Mouse (Mus musculus) testis, adult 2 months (tissue): ENCODE measurements around the gene Gm20425. TPM values are rescaled to one million over a fixed set of nuclear protein-coding genes. Genes with fewer than 3 reads are reported as not detected.

Experiments used
- H3K27ac ChIP-seq: fragments of 200-500 bp; 2 replicates; pipeline ENCODE4 v1.5.1; 2012; ENCODE audit warnings: low read depth, low read length; ENCODE audit not compliant: control insufficient read depth, insufficient read depth
- H3K27me3 ChIP-seq: fragments of 200-500 bp; 2 replicates; pipeline ENCODE4 v1.6.1; 2012; ENCODE audit warnings: mild to moderate bottlenecking, low read length, moderate library complexity; ENCODE audit not compliant: control insufficient read depth, insufficient read depth
- H3K36me3 ChIP-seq: fragments of 200-500 bp; 2 replicates; pipeline ENCODE4 v1.6.1; 2012; ENCODE audit warnings: mild to moderate bottlenecking, low read length; ENCODE audit not compliant: control insufficient read depth, insufficient read depth
- H3K4me1 ChIP-seq: fragments of 200-500 bp; 2 replicates; pipeline ENCODE4 v1.6.1; 2012; ENCODE audit warnings: low read length; ENCODE audit not compliant: control insufficient read depth, insufficient read depth
- H3K4me3 ChIP-seq: fragments of 200-500 bp; 2 replicates; pipeline ENCODE4 v1.5.1; 2012; ENCODE audit warnings: low read depth, mild to moderate bottlenecking, low read length, moderate library complexity, mixed read lengths; ENCODE audit not compliant: control insufficient read depth
- CTCF ChIP-seq: fragments of 200-500 bp; IDR thresholded peaks from 2 replicates; pipeline ENCODE4 v1.5.1; 2012; ENCODE audit warnings: low read depth, mild to moderate bottlenecking, inconsistent platforms, low read length, moderate library complexity; ENCODE audit not compliant: control insufficient read depth, insufficient read depth, insufficient replicate concordance
- POLR2A ChIP-seq: fragments of 200-500 bp; IDR thresholded peaks from 2 replicates; pipeline ENCODE4 v1.6.1; 2012; ENCODE audit warnings: low read depth, mild to moderate bottlenecking, inconsistent platforms, low read length, moderate library complexity; ENCODE audit not compliant: control insufficient read depth
- polyA plus RNA-seq: library from polyadenylated mRNA; depleted of rRNA; stranded (reverse); fragments of >200 nt; gene quantifications from 2 replicates; pipeline ENCODE4 v1.2.3, GENCODE M21; 2012; rRNA removed

Gm20425 gene
- polyA plus RNA-seq, result 2.8 and 4.7 TPM in 2 replicates

- peak within 1 kb of the TSS; percentile 21; the same call in 1 of the 2 replicates for H3K4me3 ChIP-seq
- H3K36me3 ChIP-seq, result no peaks in the 10 kb centered on the region
- peaks cover 5% of the 10 kb centered on the region for H3K4me1 ChIP-seq
- TF ChIP-seq CTCF (no peak), POLR2A (no peak)
- no peaks in the 10 kb centered on the region for H3K27me3 ChIP-seq
- H3K27ac ChIP-seq, result peak within 1 kb of the TSS; percentile 41
These were observed at the start of gene Gm20425, which contains the start of gene Trf for GRCm38 (mm10) chr9:103230151-103230951. Gene Gm20425 (minus strand): TSS chr9:103230307. Gene Trf (minus strand): TSS chr9:103230444.

GRCm38 (mm10) chr9:103276876-103277275 is 46.8 kb upstream of the Gm20425 start:
- no peaks in the 10 kb centered on the region for H3K36me3 ChIP-seq
- TF ChIP-seq POLR2A (no peak), CTCF (no peak)
- H3K27ac ChIP-seq, result no peak overlapping the region

GRCm38 (mm10) chr9:103275676-103276075 is 45.6 kb upstream of the Gm20425 start:
- H3K36me3 ChIP-seq, result no peaks in the 10 kb centered on the region
- H3K4me3 ChIP-seq, result no peak overlapping the region
- no peak overlapping the region for H3K27ac ChIP-seq
- TF ChIP-seq CTCF (no peak), POLR2A (no peak)
- no peaks in the 10 kb centered on the region for H3K4me1 ChIP-seq
- no peaks in the 10 kb centered on the region for H3K27me3 ChIP-seq

More at GRCm38 (mm10) chr9:103276876-103277275, 46.8 kb upstream of the Gm20425 start:
- Histone ChIP-seq H3K4me1 (no peaks in the 10 kb centered on the region), H3K27me3 (no peaks in the 10 kb centered on the region), H3K4me3 (no peak overlapping the region)

- Histone ChIP-seq H3K36me3 (no peaks in the 10 kb centered on the region), H3K27ac (no peak overlapping the region), H3K4me3 (no peak overlapping the region), H3K27me3 (no peaks in the 10 kb centered on the region), H3K4me1 (no peaks in the 10 kb centered on the region)
- TF ChIP-seq POLR2A (no peak), CTCF (no peak)
These were observed 44.7 kb upstream of the Gm20425 start for GRCm38 (mm10) chr9:103274819-103275218.

GRCm38 (mm10) chr9:103271104-103271503 is 41.0 kb upstream of the Gm20425 start:
- Histone ChIP-seq H3K36me3 (no peaks in the 10 kb centered on the region), H3K27me3 (no peaks in the 10 kb centered on the region), H3K27ac (no peak overlapping the region), H3K4me3 (no peak overlapping the region), H3K4me1 (no peaks in the 10 kb centered on the region)
- TF ChIP-seq CTCF (no peak), POLR2A (no peak)

GRCm38 (mm10) chr9:103265778-103266177 is 35.7 kb upstream of the Gm20425 start:
- TF ChIP-seq CTCF (no peak), POLR2A (no peak)
- no peaks in the 10 kb centered on the region for H3K4me1 ChIP-seq
- no peak overlapping the region for H3K4me3 ChIP-seq

GRCm38 (mm10) chr9:103252906-103253305 is 22.8 kb upstream of the Gm20425 start:
- Histone ChIP-seq H3K4me3 (no peak overlapping the region), H3K4me1 (no peaks in the 10 kb centered on the region), H3K27me3 (no peaks in the 10 kb centered on the region), H3K27ac (no peak overlapping the region), H3K36me3 (no peaks in the 10 kb centered on the region)
- no peak for TF ChIP-seq CTCF
- no peak for TF ChIP-seq POLR2A

More at GRCm38 (mm10) chr9:103265778-103266177, 35.7 kb upstream of the Gm20425 start:
- Histone ChIP-seq H3K27me3 (no peaks in the 10 kb centered on the region), H3K27ac (no peak overlapping the region), H3K36me3 (no peaks in the 10 kb centered on the region)
